Mouse (Mus musculus) macrophage (primary cell): Measurements from ENCODE around the gene Gpsm1. TPM values are rescaled to one million over a fixed set of nuclear protein-coding genes. Genes with fewer than 3 reads are reported as not detected.

Source experiments
- H3K27ac ChIP-seq: fragments of 350-480 bp; formaldehyde crosslinking; 2 replicates; pipeline ENCODE4 v1.9.0; 2021
- H3K36me3 ChIP-seq: fragments of 350-480 bp; formaldehyde crosslinking; 2 replicates; pipeline ENCODE4 v1.9.0; 2021; ENCODE audit errors: inconsistent target
- H3K4me3 ChIP-seq: fragments of 350-480 bp; formaldehyde crosslinking; 2 replicates; pipeline ENCODE4 v1.9.0; 2021; ENCODE audit errors: inconsistent target
- H3K79me2 ChIP-seq: fragments of 350-480 bp; formaldehyde crosslinking; 2 replicates; pipeline ENCODE4 v1.9.0; 2021; ENCODE audit errors: inconsistent target
- WGBS: methylation state at CpG from one replicate; pipeline ENCODE4 v1.1.7; 2026; ENCODE audit warnings: inconsistent platforms; ENCODE audit not compliant: missing documents; 5-methylcytosine and 5-hydroxymethylcytosine counted together
- polyA plus RNA-seq: library from polyadenylated mRNA; stranded (reverse); fragments of 250-400 nt; gene quantifications from 3 replicates; pipeline ENCODE4 v1.2.4, GENCODE M21; 2018; ENCODE audit warnings: inconsistent platforms

The Gpsm1 gene
- polyA plus RNA-seq, 1 experiment from 2014 or later = 2.4 TPM

DNA sequence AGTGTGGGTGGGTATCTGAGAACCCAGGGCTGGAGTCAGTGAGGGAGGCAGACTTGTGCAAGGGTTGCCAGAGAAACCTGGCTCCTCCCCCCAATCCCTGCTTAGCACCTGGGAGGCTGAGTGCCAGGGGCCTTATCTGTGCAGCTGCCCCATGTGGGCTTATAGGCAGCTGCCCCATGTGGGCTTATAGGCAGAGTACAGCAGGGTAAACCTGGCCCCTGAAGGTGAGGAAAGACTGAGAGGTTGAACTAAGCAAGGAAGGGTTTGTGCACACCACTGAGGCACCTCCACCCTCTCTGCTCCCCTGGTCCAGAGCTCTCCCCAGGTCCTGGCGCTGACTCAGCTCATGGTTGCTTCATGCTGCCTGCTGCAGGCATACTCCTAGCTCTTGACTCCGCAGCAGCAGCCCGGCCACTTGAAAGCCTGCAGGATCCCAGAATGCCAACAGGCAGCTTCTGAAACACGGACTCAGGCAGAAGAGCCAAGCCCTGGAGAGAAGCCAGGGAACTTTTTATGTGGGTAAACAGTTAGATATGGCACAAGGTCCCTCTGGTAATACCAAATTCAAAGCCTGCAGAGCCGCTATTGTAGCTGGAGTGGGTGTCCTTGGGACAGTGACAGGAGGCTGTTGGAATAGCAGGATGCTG, 15.0 kb upstream of the Gpsm1 start:
- H3K4me3 ChIP-seq = no peak overlapping the region
- no peaks in the 10 kb centered on the region for H3K36me3 ChIP-seq
- no peaks in the 10 kb centered on the region for H3K79me2 ChIP-seq
- WGBS = 85% methylated on average over 5 of the region's 5 CpGs
- no peak overlapping the region for H3K27ac ChIP-seq

DNA sequence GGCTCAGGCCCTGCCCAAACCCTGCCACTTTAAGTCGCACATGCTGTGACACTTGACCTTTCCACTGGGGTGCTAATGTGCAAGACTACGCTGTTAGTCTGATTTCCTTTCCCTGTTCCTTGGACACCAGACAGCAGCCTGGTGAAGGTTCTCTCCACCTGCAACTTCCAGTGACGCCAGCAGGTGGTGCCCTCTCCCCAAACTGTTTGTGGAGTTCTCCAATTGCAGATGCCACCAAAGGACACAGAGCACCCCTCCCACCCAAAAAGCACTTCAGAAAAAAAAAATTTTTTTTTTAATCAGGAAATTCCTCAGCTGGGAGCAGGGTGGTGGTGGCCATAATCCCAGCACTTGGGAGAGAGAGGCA, 14.5 kb upstream of the Gpsm1 start:
- no peak overlapping the region for H3K27ac ChIP-seq
- no peaks in the 10 kb centered on the region for H3K79me2 ChIP-seq
- H3K36me3 ChIP-seq = no peaks in the 10 kb centered on the region
- H3K4me3 ChIP-seq = no peak overlapping the region
- WGBS = 0% methylated on average over 3 of the region's 3 CpGs

DNA sequence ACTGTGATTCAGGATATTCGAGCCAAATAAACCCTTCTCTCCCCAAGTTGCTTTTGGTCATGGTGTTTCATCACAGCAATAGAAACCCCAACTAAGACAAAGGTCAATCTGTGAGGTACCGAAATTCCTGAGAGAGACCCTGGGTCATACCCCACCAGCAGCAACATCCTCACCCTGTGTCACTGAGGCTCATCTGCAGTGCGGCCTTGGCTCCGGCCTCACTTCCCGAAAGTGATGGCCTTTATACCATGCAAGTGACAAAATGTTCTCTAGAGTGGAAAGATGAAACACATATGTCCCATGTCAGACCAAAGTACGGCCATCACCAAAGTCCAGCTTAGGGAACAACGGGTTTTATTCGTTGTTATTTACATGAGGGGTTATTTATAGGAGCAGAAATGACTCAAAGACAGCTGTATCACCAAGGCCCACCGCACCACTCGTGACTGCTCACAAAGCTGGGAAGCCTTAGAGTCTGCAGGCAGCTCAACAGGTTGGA, 13.3 kb upstream of the Gpsm1 start:
- Histone ChIP-seq H3K79me2 (no peaks in the 10 kb centered on the region), H3K4me3 (no peak overlapping the region), H3K27ac (no peak overlapping the region), H3K36me3 (no peaks in the 10 kb centered on the region)
- 89% methylated on average over 10 of the region's 10 CpGs for WGBS

DNA sequence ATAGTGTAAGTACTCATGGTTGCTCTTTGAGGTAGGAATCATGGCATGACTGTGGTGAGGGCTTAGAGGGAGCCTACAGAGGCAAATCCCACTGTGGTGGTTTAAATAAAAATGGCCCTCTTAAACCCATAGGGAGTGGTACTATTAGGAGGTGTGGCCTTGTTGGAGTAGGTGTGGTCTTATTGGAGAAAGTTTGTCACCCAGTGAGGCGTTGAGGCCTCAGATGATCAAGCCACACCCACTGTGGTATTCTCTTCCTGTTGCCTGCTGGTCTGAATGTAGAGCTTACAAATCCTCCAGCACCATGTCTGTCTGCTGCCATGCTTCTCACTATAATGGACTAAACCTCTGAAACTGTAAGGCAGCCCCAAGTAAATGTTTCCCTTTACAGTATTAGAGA, 10.6 kb upstream of the Gpsm1 start:
- no peaks in the 10 kb centered on the region for H3K36me3 ChIP-seq
- 67% methylated on average over 1 of the region's 1 CpGs for WGBS
- H3K27ac ChIP-seq = no peak overlapping the region
- no peaks in the 10 kb centered on the region for H3K79me2 ChIP-seq
- H3K4me3 ChIP-seq = no peak overlapping the region

DNA sequence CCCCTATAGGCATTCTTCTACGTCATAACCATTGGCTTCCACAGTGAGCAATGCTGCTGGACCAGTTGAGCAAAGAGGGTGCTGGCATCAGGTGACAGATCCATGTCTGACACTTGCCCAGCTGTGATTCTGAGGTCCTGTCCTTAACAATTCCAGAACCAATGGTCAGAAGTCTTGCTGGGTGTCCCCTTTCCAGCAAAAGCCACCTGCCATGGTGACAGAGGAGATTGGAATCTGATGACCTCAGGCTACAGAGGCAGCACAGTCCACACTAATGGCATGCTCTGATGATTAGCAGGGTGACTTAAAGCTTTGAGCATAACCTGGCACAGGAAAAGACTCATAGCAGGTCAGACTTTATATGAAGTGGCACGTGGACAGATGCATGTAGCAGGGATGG, 9.8 kb upstream of the Gpsm1 start:
- H3K36me3 ChIP-seq = no peaks in the 10 kb centered on the region
- no peaks in the 10 kb centered on the region for H3K79me2 ChIP-seq
- no peak overlapping the region for H3K27ac ChIP-seq
- H3K4me3 ChIP-seq = no peak overlapping the region
- WGBS = 86% methylated on average over 2 of the region's 2 CpGs

DNA sequence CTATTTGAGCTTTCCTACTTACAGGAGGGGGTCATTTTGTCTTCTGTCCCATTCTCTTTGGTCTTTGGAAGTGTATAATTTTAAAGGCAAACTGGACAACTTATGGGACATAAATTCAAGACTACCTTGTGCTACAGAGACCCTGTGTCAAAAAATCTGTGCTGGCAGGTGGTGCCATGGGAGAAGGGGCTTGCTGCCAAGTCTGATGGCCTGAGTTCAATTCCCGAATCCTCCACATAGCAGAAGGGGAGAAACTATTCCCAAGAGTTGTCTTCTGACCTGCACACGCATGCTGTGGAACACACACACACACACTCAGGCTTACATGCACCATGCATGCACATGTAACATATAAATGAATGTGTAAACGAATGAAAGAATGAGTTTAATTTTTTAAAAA, 8.6 kb upstream of the Gpsm1 start:
- Histone ChIP-seq H3K27ac (no peak overlapping the region), H3K79me2 (no peaks in the 10 kb centered on the region), H3K4me3 (no peak overlapping the region), H3K36me3 (no peaks in the 10 kb centered on the region)
- WGBS = 97% methylated on average over 3 of the region's 3 CpGs

DNA sequence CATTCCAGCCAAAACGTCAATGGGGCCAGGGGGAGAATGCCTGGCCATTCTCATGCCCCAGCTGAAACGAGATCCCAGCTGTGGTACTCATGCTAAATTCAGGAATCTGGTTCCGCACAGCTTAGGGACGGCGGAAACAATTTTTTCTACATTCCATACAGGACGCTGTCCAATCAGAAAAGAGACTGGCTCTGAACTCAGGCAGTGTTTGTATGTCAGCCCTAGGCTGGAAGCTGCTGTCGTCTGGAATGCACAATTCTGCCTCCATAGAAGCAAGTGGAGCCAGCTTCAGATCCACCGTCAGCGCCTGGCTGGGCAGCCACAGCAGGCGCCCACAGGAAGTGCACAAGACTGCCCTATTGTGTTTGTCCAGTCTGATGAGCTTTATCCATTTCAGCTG, 5.6 kb upstream of the Gpsm1 start:
- Histone ChIP-seq H3K36me3 (no peaks in the 10 kb centered on the region), H3K79me2 (no peaks in the 10 kb centered on the region), H3K27ac (no peak overlapping the region), H3K4me3 (no peak overlapping the region)
- 82% methylated on average over 10 of the region's 10 CpGs for WGBS

DNA sequence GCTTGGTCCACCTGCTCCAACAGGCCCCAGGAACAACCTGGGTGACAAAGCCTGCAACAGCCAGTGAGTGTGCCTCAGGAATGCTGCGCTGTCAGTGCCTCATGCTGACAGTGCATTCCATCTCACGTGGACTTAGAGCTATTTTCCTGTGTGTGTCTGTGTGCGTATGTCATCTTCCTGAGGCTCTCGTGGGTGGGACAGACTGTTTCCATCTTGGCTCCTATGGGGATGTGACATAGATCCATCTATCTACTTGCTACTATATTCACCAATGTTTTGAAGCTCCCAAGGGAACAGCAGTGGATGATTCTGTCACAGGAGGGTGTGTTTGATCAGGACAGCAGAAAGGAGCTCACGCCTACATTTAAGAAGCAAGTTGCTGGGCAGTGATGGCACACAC, 3.4 kb upstream of the Gpsm1 start:
- Histone ChIP-seq H3K27ac (no peak overlapping the region), H3K36me3 (no peaks in the 10 kb centered on the region), H3K4me3 (no peak overlapping the region), H3K79me2 (no peaks in the 10 kb centered on the region)
- 61% methylated on average over 5 of the region's 5 CpGs for WGBS

DNA sequence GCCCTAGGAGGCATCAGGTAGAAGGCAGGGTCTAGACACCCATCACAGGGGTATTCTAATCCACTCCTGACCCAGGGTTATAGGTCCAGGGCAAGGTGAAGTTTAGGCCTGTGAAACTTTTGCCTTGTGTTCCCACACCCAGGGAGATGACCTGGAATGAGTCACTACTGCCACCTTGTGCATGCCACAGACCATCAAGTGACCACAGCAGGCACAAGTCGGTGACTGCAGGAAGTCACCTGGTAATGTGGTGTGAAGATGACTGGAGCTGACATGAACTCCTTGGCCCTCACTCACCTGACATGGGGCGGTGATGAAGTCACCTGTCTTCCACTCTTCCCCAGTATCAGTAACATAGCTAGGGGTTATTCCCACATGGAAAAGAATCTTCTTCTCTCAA, 2.5 kb upstream of the Gpsm1 start:
- Histone ChIP-seq H3K36me3 (no peaks in the 10 kb centered on the region), H3K4me3 (no peak overlapping the region), H3K27ac (no peak overlapping the region), H3K79me2 (no peaks in the 10 kb centered on the region)
- WGBS = 41% methylated on average over 2 of the region's 2 CpGs

DNA sequence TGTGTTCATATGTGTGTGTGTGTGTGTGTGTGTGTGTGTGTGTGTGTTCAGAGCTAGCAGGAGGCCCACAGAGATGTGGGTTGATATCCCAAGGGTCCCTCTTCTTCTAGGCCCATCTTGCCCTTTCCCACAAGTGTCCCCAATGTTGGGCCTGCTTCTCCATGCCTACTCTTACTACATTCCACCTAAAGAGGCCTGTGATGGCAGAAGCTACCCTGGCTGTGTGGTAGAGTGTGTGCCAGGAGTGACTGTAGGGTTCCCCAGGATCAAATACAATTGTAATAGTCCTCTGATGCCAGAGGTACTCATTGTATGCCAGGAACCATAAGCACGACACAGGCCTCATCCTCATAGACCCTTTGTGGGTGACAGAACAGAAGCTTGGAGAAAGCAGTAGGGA, 1.9 kb upstream of the Gpsm1 start:
- H3K4me3 ChIP-seq = no peak overlapping the region
- 100% methylated on average over 1 of the region's 1 CpGs for WGBS
- no peak overlapping the region for H3K27ac ChIP-seq
- no peaks in the 10 kb centered on the region for H3K79me2 ChIP-seq
- no peaks in the 10 kb centered on the region for H3K36me3 ChIP-seq

DNA sequence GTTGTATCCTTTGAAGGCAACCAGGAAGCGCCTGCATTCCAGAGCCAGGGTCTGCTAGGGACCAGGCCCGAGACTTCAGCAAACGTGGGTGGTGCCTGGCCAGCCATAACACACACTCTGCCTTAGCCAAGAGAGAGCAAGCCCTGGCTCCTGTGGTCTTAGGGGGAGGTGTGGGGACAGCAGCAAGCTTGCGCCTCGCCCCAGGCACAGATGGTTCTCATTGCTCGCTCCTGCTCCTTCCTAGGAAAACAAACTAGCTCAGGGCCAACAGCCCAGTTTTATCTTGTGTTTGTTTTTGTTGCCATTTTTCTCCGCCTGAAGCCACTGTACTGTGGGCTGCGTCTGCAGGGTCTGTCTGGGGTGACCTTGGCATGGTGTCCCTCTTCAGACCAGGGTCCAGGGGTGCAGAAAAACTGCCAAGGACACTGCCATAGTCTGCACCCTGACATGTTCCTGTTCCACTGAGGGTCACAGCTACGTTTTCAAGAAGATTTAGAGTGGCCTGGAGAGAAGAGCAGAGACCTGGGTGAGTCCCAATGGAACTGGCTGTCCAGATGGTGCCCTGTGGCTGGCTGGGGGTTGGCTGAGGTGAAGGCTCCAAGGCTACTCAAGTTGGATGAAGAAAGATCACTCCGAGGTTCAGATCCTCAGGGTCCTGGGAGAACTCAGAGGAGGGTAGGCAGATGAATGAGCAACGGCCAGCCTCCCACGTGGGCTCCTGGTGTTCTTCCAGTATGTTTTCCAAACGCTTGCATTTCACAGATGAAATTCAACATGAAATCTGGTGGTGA, 839 bp upstream of the Gpsm1 start:
- WGBS = 78% methylated on average over 13 of the region's 13 CpGs
- no peaks in the 10 kb centered on the region for H3K36me3 ChIP-seq
- H3K27ac ChIP-seq = no peak overlapping the region
- H3K79me2 ChIP-seq = no peaks in the 10 kb centered on the region
- no peak overlapping the region for H3K4me3 ChIP-seq

DNA sequence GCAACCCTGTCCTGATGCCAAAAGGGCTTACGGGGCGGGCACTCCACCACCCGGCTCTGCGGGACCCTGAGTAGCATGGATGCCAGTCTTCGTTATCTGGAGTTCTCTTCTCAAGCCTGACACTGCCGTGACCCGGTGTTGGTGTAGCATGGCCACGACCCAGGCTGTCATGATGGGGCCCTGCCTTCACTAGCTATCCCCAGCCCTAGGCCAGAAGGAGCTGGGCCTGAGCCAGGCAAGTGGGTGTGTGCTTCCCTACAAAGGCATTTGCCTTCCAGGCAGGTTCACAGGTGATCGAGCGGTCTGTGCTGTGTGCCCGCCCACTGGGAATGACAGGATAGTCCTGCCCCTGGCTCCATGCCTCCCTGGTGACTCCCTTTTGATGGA, 603 bp downstream of the Gpsm1 start:
- 8% methylated on average over 11 of the region's 11 CpGs for WGBS
- Histone ChIP-seq H3K4me3 (peak overlapping the region; percentile 41), H3K27ac (no peak overlapping the region)

DNA sequence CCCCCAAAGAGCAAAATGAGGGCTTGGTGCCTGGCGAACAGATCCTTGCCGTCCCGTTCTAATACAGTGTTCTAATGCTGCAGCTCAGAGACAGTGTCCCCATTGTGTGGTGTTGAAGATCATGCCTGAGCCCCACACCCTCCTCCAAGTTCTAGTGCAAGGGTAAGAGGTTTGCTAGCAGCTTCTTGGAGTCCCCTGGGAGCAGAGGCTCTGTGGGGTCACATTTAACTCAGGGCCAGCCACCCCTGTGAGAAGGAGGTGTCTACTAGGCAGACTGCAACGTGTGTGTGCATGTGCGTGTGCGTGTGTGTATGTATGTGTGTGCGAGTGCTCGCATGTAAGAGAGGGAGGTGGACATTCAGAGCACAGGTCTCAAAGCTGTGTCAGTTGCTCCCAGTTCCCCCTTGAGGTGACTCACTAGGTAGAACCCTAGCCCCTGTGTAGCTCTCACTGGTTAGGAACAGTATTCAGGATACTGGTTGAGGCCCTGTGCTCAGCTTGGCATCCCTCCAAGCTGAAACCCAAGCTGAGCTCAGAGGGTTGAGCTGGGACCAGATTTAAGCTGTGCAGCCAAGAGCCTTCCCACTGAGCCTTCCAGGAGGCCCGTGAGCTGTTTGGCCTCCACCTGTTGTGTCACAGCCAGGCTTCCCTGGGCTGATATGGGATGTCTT, 1.4 kb downstream of the Gpsm1 start:
- H3K79me2 ChIP-seq = no peaks in the 10 kb centered on the region
- 73% methylated on average over 9 of the region's 9 CpGs for WGBS
- H3K4me3 ChIP-seq = no peak overlapping the region
- no peaks in the 10 kb centered on the region for H3K36me3 ChIP-seq
- no peak overlapping the region for H3K27ac ChIP-seq

More for the DNA sequence above, 603 bp downstream of the Gpsm1 start:
- H3K79me2 ChIP-seq = no peaks in the 10 kb centered on the region
- H3K36me3 ChIP-seq = no peaks in the 10 kb centered on the region

DNA sequence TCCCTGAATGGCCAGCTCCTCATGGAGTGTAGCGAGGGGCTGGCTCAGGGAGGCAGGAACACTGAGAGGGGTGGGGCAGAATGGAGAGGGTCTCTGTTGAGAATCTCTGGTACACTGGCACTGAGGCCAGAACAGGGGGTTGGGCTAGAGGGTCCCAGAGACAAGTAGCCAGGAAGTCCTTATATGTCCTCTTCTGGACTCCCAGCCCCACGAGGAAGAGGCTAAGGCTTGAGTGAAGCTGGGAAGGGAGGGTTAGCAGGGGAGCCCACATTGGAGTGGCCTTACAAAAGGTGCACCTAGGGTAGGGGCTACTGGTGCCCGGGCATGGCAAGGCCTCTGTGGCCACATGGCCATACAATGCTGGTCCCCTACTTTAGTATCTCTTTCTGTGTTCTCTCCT, 2.1 kb downstream of the Gpsm1 start:
- Histone ChIP-seq H3K79me2 (no peaks in the 10 kb centered on the region), H3K36me3 (no peaks in the 10 kb centered on the region)
- WGBS = 74% methylated on average over 3 of the region's 3 CpGs

DNA sequence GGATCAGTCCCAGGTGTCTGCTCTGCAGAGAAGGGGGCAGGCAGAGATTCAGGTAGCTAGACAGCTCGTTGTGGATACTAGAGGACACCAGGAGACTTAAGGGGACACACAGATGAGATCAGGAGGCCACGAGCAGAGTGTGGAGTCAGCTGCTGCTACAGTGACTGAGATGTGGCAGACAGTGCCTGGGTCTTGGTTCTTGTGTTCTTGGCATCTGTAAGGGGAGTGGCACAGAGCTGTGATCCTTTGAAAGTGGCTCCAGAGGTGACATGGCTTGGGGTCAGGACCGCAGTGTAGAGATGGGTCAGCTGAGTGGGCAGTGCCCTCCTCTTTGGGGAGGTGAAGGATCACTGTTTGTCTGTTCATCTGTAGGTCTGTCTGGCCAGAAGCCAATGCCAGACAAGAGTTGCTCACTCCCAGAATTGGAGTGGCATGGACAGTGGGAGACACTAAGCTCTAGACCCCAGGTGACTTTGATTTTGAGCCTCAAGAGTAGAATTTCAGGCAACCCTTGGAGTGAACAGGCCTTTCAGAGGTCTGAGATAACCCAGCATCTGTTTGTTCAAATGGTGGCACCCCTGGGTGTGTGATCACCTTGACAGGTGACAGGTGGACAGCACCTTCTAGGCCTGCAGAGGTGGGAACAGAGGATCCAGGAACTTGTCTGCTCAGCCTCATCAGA, 2.8 kb downstream of the Gpsm1 start:
- no peaks in the 10 kb centered on the region for H3K36me3 ChIP-seq
- WGBS = 94% methylated on average over 3 of the region's 3 CpGs
- H3K4me3 ChIP-seq = no peak overlapping the region
- no peak overlapping the region for H3K27ac ChIP-seq
- H3K79me2 ChIP-seq = no peaks in the 10 kb centered on the region

More for the DNA sequence above, 2.1 kb downstream of the Gpsm1 start:
- Histone ChIP-seq H3K4me3 (no peak overlapping the region), H3K27ac (no peak overlapping the region)
